Mouse (Mus musculus) R1 (cell line): ENCODE measurements around the gene Htra2.

Experiments used
- DNase-seq: peaks from one replicate; pipeline ENCODE4 v3.0.0-alpha.2; 2018; ENCODE audit warnings: low read depth, low spot score

Gene Htra2

GRCm38 (mm10) chr6:83008659-83009058 lies 46.4 kb downstream of the Htra2 start:
- DNase-seq, result no peak

GRCm38 (mm10) chr6:83006114-83006513 lies 49.0 kb downstream of the Htra2 start:
- DNase-seq, result no peak

GRCm38 (mm10) chr6:83005444-83006011 lies 49.5 kb downstream of the Htra2 start:
- DNase-seq, result no peak

GRCm38 (mm10) chr6:83004872-83005271 lies 50.2 kb downstream of the Htra2 start:
- no peak for DNase-seq

- DNase-seq, result no peak
Observed at GRCm38 (mm10) chr6:83004309-83004708, 50.8 kb downstream of the Htra2 start.

- DNase-seq, result no peak
Observed at GRCm38 (mm10) chr6:83003850-83004249, 51.2 kb downstream of the Htra2 start.

- no peak for DNase-seq
Observed at GRCm38 (mm10) chr6:83003082-83003481, 52.0 kb downstream of the Htra2 start.
